Mouse (Mus musculus) thymus, adult 2 months (tissue): ENCODE data around the gene Opn1sw.

Experiments used
- CTCF ChIP-seq: fragments of 200-500 bp; IDR thresholded peaks from 2 replicates; pipeline ENCODE4 v1.5.1; 2012; ENCODE audit warnings: mild to moderate bottlenecking, control low read depth, low read length, moderate library complexity, borderline replicate concordance; ENCODE audit not compliant: control insufficient read depth, poor library complexity, insufficient read depth; ENCODE audit errors: extremely low read depth
- POLR2A ChIP-seq: fragments of 200-500 bp; IDR thresholded peaks from 2 replicates; pipeline ENCODE4 v1.6.1; 2012; ENCODE audit warnings: mild to moderate bottlenecking, low read length, control low read depth, moderate library complexity; ENCODE audit not compliant: control insufficient read depth, poor library complexity, insufficient read depth; ENCODE audit errors: extremely low read depth

DNA sequence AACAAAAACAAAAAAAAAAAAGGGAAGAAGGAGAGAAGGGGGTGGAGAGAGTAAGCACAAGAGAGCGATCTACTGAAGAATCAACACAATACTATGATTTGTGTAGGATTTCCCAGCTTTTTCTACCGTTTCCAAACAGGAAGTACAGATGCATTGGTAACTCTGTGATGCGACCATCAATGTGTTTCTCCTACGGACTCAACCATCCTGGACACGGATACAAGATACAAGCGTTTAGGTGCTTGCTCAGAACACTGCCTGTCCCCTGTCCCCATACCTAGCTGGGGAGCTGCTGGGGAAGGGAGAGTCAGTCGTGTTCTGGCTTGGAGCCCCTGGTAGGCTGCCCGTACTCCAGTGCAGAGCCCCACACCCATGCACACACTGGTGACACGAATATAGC lies 1.2 kb upstream of the Opn1sw start:
- TF ChIP-seq POLR2A (no peak), CTCF (no peak)
